Mouse (Mus musculus): ENCODE measurements at regions not wholly inside any gene's neighbourhood (a gene's known extent, or its start where the extent isn't known, plus 50 kb on each side); places are given as distances from the start of the nearest gene placed in this dataset.

DNA sequence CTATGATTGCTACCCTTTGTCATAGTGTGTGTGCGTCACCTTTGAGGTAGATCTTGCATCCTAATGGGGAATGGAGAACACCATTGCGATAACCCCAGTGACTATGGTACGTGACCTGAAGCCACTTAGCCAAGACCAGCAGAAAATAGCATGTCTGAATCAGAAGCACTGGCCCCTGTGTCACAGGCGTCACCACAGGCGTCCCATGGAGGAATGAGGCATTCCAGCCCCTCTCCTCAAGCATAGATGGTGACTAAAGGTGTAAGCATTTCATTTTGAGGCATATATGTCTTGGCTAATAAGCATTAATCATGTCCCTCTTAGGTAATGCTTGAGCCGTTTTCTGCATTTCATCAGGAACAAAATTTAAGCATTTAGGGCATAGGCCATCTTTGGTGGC, 82.1 kb upstream of the Cd93 start:
- DNase-seq, result no peak
- TF ChIP-seq CTCF (IDR thresholded peaks at IDR 0.05; ENCODE audit: low read depth), result no peak
- Histone ChIP-seq H3K27ac (ENCODE audit: low read depth, low read length) (no peak overlapping the region), H3K4me3 (ENCODE audit: low read depth, low read length) (no peak overlapping the region), H3K9me3 (ENCODE audit: low read length) (no peaks in the 10 kb centered on the region), H3K36me3 (ENCODE audit: insufficient read depth) (no peaks in the 10 kb centered on the region), H3K4me1 (ENCODE audit: insufficient read depth) (no peaks in the 10 kb centered on the region), H3K27me3 (ENCODE audit: insufficient read depth, low read length) (no peaks in the 10 kb centered on the region), H3K4me2 (ENCODE audit: low read depth) (no peak overlapping the region), H3K9ac (no peak overlapping the region)
- ATAC-seq, result no peak
- 90% methylated on average over 6 of the region's 6 CpGs for WGBS

DNA sequence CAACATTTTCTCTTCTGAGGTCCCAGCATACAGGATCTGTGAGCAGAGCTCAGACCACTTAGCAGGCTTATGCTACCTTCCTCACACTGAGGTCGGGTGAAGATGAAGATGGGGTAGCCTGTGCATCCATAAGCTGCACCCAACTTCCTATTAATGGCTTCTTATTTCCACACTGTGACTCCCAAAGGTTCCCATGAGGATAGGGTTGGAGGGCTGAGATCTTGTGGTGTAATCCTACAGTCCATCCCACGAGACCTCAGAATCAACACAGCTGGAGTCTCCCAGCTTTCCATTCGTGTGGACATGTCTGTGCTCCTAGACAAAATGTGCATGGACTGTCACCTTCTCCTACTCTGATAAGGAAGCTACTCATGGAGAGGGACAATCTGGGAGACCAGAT, 80.0 kb upstream of the Cd93 start:
- Histone ChIP-seq H3K4me2 (ENCODE audit: low read depth) (no peak overlapping the region), H3K27me3 (ENCODE audit: insufficient read depth, low read length) (no peaks in the 10 kb centered on the region), H3K27ac (ENCODE audit: low read depth, low read length) (no peak overlapping the region), H3K9ac (no peak overlapping the region), H3K36me3 (ENCODE audit: insufficient read depth) (no peaks in the 10 kb centered on the region), H3K4me1 (ENCODE audit: insufficient read depth) (no peaks in the 10 kb centered on the region), H3K4me3 (ENCODE audit: low read depth, low read length) (no peak overlapping the region), H3K9me3 (ENCODE audit: low read length) (no peaks in the 10 kb centered on the region)
- WGBS, result 79% methylated on average over 3 of the region's 3 CpGs
- ATAC-seq (no peak), DNase-seq (no peak)
- TF ChIP-seq CTCF (IDR thresholded peaks at IDR 0.05; ENCODE audit: low read depth), result no peak

DNA sequence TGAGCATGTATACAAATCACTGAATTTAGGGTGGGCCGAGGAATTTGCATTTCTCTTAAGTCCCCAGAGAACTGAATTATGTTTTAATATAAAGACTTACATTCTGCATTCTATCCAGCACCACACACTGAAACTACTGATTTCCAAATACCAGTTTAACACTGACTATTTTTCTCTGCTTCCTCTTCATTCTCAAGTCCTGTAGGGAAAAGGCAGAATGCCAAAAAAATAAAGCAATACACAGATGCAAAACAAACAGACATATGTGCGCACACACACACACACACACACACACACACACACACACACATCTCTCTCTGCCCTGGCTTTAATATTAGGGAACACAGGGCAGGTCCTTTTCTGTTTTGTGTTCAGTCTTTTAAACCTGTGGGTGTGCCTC, 79.6 kb upstream of the Cd93 start:
- Histone ChIP-seq H3K9ac (no peak overlapping the region), H3K4me1 (ENCODE audit: insufficient read depth) (no peaks in the 10 kb centered on the region), H3K4me3 (ENCODE audit: low read depth, low read length) (no peak overlapping the region), H3K4me2 (ENCODE audit: low read depth) (no peak overlapping the region), H3K27ac (ENCODE audit: low read depth, low read length) (no peak overlapping the region), H3K9me3 (ENCODE audit: low read length) (no peaks in the 10 kb centered on the region), H3K36me3 (ENCODE audit: insufficient read depth) (no peaks in the 10 kb centered on the region), H3K27me3 (ENCODE audit: insufficient read depth, low read length) (no peaks in the 10 kb centered on the region)
- WGBS, result 88% methylated on average over 2 of the region's 2 CpGs
- no peak for TF ChIP-seq CTCF (IDR thresholded peaks at IDR 0.05; ENCODE audit: low read depth)
- DNase-seq, result no peak
- no peak for ATAC-seq

DNA sequence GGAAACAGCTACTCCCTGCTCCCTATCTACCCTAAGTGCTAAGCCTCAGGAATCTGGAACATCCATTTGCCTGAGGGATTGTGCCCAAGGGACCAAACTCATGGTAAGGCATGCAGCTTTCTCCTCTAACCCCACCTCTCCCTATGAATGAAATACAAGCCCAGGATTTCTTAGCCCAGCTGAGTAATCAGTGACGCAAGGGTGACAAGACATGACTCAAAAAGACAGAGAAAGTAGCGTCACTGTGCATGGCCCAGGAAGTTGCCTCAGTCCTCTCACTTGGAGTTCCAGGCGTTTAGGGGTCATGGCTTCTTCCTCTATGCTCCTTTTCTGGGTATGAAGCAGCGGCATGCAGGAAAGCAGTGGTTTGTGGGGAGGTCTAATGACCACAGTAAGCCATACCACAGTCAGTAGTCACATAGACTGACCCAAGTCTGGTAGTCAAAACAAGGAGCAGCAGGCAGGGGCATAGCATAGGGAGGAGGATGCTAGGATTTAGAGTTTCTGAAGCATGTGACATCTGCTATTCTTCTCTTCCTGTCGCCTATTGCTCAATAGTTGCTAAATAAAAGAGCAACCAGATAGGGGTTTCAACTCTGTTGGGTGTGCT, 78.7 kb upstream of the Cd93 start:
- Histone ChIP-seq H3K27ac (ENCODE audit: low read depth, low read length) (no peak overlapping the region), H3K36me3 (ENCODE audit: insufficient read depth) (no peaks in the 10 kb centered on the region), H3K4me2 (ENCODE audit: low read depth) (no peak overlapping the region), H3K27me3 (ENCODE audit: insufficient read depth, low read length) (no peaks in the 10 kb centered on the region), H3K9ac (no peak overlapping the region), H3K9me3 (ENCODE audit: low read length) (no peaks in the 10 kb centered on the region), H3K4me3 (ENCODE audit: low read depth, low read length) (no peak overlapping the region), H3K4me1 (ENCODE audit: insufficient read depth) (no peaks in the 10 kb centered on the region)
- no peak for TF ChIP-seq CTCF (IDR thresholded peaks at IDR 0.05; ENCODE audit: low read depth)
- no peak for ATAC-seq
- DNase-seq, result no peak
- 75% methylated on average over 5 of the region's 5 CpGs for WGBS

DNA sequence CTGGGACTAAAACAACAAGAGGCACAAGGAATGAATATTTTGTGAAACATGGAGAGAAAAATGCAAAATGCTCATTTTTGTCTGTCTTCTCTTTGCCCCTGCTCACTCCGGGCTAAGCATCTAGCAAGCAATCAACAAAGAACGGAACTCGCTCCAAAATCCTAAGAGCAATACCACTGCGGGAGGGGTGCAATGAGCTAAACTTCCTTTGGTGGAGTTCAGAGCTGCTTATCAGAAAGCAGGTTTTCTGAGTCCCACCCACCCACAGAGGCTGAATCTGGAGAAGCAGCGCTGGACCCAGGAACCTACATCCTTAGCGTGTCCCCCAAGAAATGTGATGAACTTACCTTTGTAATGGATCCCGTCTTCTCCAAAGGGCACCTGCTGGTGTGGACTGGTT, 76.9 kb upstream of the Cd93 start:
- Histone ChIP-seq H3K9ac (no peak overlapping the region), H3K4me1 (ENCODE audit: insufficient read depth) (no peaks in the 10 kb centered on the region), H3K4me3 (ENCODE audit: low read depth, low read length) (no peak overlapping the region), H3K36me3 (ENCODE audit: insufficient read depth) (no peaks in the 10 kb centered on the region), H3K9me3 (ENCODE audit: low read length) (no peaks in the 10 kb centered on the region), H3K27me3 (ENCODE audit: insufficient read depth, low read length) (no peaks in the 10 kb centered on the region), H3K27ac (ENCODE audit: low read depth, low read length) (no peak overlapping the region), H3K4me2 (ENCODE audit: low read depth) (no peak overlapping the region)
- WGBS, result 88% methylated on average over 7 of the region's 7 CpGs
- TF ChIP-seq CTCF (IDR thresholded peaks at IDR 0.05; ENCODE audit: low read depth), result no peak
- ATAC-seq, result no peak
- no peak for DNase-seq

DNA sequence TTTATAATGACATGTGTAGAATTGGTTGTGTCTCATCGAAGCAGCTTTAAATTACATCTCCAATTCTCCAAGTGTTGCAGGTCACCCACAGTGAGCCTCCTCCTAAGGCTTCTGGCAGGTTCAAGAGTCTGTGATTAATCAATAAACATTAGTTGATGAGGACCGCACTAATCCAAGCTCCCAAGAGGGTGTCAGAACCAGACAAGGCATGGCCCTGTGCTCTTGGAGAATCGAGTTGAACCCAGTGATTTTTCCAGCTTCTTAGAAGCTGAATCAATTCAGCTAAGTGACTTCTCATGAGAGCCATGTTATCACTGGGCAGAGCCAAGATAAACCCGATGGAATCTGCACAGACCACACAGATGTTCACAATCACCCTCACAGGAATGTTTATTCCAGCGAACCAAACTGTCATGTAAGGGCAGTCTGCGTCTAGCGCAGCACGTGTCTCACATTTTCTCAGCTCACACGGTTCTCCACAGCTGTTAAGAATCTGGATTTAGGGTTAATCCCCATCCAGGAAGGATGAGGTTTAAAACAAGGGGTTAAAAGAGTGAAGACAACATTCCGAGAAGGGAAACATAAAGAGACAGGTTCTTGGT, 76.4 kb upstream of the Cd93 start:
- no peak for TF ChIP-seq CTCF (IDR thresholded peaks at IDR 0.05; ENCODE audit: low read depth)
- WGBS, result 78% methylated on average over 10 of the region's 10 CpGs
- DNase-seq (no peak), ATAC-seq (no peak)
- no peaks in the 10 kb centered on the region for H3K36me3 ChIP-seq (ENCODE audit: insufficient read depth)
- no peak overlapping the region for H3K27ac ChIP-seq (ENCODE audit: low read depth, low read length)
- no peak overlapping the region for H3K9ac ChIP-seq
- no peak overlapping the region for H3K4me3 ChIP-seq (ENCODE audit: low read depth, low read length)
- no peaks in the 10 kb centered on the region for H3K9me3 ChIP-seq (ENCODE audit: low read length)
- no peaks in the 10 kb centered on the region for H3K4me1 ChIP-seq (ENCODE audit: insufficient read depth)
- H3K27me3 ChIP-seq (ENCODE audit: insufficient read depth, low read length), result no peaks in the 10 kb centered on the region
- H3K4me2 ChIP-seq (ENCODE audit: low read depth), result no peak overlapping the region

DNA sequence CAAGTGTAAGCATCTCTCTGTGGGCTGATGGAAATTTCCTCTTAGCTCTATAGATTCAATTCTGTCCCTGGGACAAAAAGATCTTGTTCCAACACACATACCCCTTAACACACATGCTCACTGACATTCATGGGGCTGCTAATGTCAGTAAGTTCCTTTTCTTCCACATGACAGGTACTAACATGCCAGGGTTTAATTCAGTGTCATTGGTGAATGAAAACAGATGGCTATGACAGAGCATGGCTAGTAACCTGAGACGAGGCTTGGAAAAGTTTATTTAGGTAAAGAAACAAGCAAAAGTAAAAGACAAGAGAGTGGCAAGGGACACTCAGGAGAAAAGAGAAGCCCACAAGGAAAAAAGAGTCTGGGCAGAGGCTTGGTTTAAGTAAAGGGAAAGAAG, 74.5 kb upstream of the Cd93 start:
- no peak for TF ChIP-seq CTCF (IDR thresholded peaks at IDR 0.05; ENCODE audit: low read depth)
- no peak for ATAC-seq
- WGBS, result 46% methylated on average over 1 of the region's 1 CpGs

More for the DNA sequence above, 74.5 kb upstream of the Cd93 start:
- Histone ChIP-seq H3K27ac (ENCODE audit: low read depth, low read length) (no peak overlapping the region), H3K4me1 (ENCODE audit: insufficient read depth) (no peaks in the 10 kb centered on the region), H3K27me3 (ENCODE audit: insufficient read depth, low read length) (no peaks in the 10 kb centered on the region), H3K9ac (no peak overlapping the region), H3K4me3 (ENCODE audit: low read depth, low read length) (no peak overlapping the region), H3K4me2 (ENCODE audit: low read depth) (no peak overlapping the region), H3K36me3 (ENCODE audit: insufficient read depth) (no peaks in the 10 kb centered on the region), H3K9me3 (ENCODE audit: low read length) (no peaks in the 10 kb centered on the region)
- DNase-seq, result no peak
